Mouse (Mus musculus) E14TG2a.4 (cell line): Measurements from ENCODE around the gene Acot1.

ENCODE experiments used
- H3K27me3 ChIP-seq: 2 replicates; pipeline ENCODE4 v1.6.1; 2014; ENCODE audit warnings: low read length, control low read depth; ENCODE audit not compliant: insufficient read depth
- H3K36me3 ChIP-seq: 2 replicates; pipeline ENCODE4 v1.6.1; 2014; ENCODE audit warnings: low read length, control low read depth; ENCODE audit not compliant: insufficient read depth
- H3K4me1 ChIP-seq: replicated peaks from 2 replicates; pipeline ENCODE4 v1.6.1; 2014; ENCODE audit warnings: low read depth, low read length, control low read depth
- H3K4me3 ChIP-seq: replicated peaks from 2 replicates; pipeline ENCODE4 v1.5.1; 2014; ENCODE audit warnings: mild to moderate bottlenecking, low read length
- H3K9me3 ChIP-seq: 2 replicates; pipeline ENCODE4 v1.6.1; 2014; ENCODE audit warnings: low read length, control low read depth
- CTCF ChIP-seq: conservative IDR thresholded peaks from 2 replicates; pipeline ENCODE4 v1.5.1; 2014; ENCODE audit warnings: low read length
- NANOG ChIP-seq: IDR thresholded peaks from 2 replicates; pipeline ENCODE4 v1.6.1; 2014; ENCODE audit warnings: borderline replicate concordance, low read length, mixed read lengths
- POU5F1 ChIP-seq: IDR thresholded peaks from 2 replicates; pipeline ENCODE4 v1.6.1; 2014; ENCODE audit warnings: low read length, borderline replicate concordance

Acot1 gene

DNA sequence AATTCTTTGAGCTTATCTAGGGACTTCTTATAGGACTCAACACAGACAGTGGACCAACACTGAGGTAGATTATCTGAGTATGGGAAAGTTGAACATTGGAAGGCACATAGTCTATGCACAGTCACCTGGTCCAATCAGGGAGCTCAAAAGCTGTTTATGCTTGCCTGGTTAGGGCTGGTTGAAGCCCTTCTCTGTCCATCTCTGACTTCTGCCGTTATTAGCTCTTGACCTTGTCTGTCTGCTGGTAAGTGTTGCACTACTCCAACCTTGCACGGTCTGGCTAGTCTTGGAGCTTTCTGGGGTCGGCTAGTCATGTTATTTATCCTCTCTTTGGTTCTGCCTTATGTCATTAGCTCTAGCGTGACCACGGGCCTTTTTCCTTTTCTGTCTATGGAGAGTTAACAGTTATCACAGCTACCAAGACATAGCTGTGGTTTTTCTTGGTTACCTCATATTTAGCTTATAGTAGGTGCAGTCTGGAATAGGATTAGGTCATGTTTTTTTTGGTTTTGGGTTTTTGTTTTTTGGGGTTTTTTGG lies 42.7 kb downstream of the Acot1 start, which contains the start of gene Acot3:
Acot3 (plus strand) TSS at position 208 of the 538 bp plus-strand sequence.
- peak within 1 kb of the TSS; percentile 76 for H3K4me3 ChIP-seq

DNA sequence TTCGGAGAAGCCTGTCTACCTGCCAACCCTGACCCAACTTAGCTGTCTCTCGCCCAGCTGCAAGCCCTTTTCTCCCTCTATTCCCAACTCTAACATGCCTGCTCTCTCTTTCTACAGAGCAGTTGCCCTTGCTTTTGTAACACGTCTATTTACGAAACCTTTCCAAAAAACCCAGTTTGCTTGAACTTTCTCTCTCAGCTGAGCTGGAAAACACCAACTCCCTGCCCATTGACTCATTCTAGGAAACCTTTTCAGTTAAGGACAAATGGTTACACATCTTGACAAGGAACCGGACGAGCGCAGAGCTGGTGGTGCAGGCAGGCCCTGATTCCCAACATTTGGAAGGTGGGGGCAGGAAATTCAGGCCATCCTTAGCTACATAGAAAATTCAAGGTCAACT lies 43.3 kb downstream of the Acot1 start:
- H3K4me3 ChIP-seq = no peak overlapping the region
- no peaks in the 10 kb centered on the region for H3K36me3 ChIP-seq
- peaks cover 45% of the 10 kb centered on the region for H3K4me1 ChIP-seq
- TF ChIP-seq CTCF (no peak), NANOG (no peak), POU5F1 (no peak)
- peaks cover 15% of the 10 kb centered on the region for H3K9me3 ChIP-seq
- H3K27me3 ChIP-seq = peaks cover 37% of the 10 kb centered on the region

More for the DNA sequence above, 42.7 kb downstream of the Acot1 start, which contains the start of gene Acot3:
- no peaks in the 10 kb centered on the region for H3K36me3 ChIP-seq
- H3K27me3 ChIP-seq = peaks cover 35% of the 10 kb centered on the region
- H3K9me3 ChIP-seq = peaks cover 15% of the 10 kb centered on the region
- H3K4me1 ChIP-seq = peaks cover 45% of the 10 kb centered on the region
- TF ChIP-seq CTCF (no peak), POU5F1 (no peak), NANOG (no peak)

DNA sequence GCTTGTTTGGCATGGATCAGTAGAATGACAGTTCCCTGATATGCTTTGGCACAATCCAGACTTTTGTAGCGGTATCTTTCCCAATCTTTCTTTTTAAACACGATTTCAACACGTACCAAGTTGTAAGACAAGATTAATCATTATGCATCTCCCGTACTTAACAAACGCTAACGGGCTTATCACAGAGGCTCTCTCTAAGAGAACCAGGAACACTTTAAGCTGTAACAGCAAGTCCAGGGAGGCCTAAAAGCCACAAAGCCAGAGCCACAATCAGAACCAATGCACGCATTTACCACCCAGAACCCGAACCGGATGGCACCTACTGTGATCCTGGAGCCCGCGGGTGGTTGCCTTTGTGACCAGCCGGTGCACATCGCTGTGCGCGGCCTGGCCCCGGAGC lies 43.9 kb downstream of the Acot1 start:
- H3K36me3 ChIP-seq = no peaks in the 10 kb centered on the region
- H3K4me1 ChIP-seq = peaks cover 45% of the 10 kb centered on the region
- H3K4me3 ChIP-seq = peak overlapping the region; percentile 76
- peaks cover 42% of the 10 kb centered on the region for H3K27me3 ChIP-seq
- peaks cover 11% of the 10 kb centered on the region for H3K9me3 ChIP-seq
- TF ChIP-seq NANOG = no peak
- no peak for TF ChIP-seq POU5F1
- no peak for TF ChIP-seq CTCF

DNA sequence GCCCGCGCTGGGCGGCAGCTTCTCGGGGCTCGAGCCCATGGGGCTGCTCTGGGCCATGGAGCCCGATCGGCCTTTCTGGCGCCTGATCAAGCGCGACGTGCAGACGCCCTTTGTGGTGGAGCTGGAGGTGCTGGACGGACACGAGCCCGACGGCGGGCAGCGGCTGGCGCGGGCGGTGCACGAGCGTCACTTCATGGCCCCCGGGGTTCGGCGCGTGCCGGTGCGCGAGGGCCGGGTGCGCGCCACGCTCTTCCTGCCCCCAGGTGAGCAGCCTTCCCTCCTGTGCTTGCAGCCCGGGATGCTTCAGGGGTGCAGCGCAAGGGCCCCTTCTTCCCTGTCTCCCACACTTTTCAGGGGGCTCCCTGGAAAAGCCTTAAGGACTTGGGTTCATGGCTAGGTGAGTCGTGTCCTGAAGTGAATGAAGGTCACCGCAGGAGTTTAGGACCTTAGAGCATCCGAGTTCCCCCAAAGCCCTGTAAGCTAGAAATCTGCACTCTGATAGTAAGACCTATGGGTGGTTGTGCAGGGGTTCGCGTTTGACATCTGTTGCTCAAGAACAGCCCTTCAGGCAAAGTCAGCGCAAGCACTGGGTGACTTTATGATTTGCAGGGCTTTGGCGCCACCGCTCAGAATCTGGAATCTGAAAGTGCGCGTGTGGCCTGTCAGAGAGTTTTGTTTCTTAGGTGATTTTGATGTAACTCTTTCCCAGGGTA lies 44.5 kb downstream of the Acot1 start:
- TF ChIP-seq CTCF = no peak
- no peak for TF ChIP-seq POU5F1
- H3K36me3 ChIP-seq = no peaks in the 10 kb centered on the region
- peaks cover 4% of the 10 kb centered on the region for H3K9me3 ChIP-seq
- H3K27me3 ChIP-seq = peaks cover 42% of the 10 kb centered on the region
- peaks cover 45% of the 10 kb centered on the region for H3K4me1 ChIP-seq
- peak overlapping the region; percentile 76 for H3K4me3 ChIP-seq

DNA sequence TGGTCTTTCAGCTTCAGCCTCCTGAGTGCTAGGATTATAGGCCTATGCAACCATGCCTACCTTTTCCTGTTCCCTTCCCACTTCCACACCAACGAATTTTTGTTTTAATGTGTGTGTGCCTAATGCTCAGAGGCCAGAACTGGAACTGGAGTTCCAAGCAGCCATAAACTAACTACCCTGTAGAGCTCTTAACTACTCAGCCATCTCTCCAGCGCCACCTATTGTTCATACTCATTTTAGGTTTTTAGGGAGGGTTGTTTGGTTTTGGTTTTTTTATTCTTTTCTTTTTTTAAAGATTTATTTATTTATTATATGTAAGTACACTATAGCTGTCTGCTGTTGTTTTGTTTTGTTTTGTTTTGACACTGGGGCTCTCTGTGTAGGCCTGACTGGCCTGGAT lies 51.7 kb downstream of the Acot1 start:
- TF ChIP-seq CTCF = peak; percentile 67
- TF ChIP-seq POU5F1 = no peak
- H3K36me3 ChIP-seq = no peaks in the 10 kb centered on the region
- peaks cover 20% of the 10 kb centered on the region for H3K27me3 ChIP-seq
- H3K4me3 ChIP-seq = no peak overlapping the region
- peaks cover 13% of the 10 kb centered on the region for H3K4me1 ChIP-seq
- H3K9me3 ChIP-seq = 0 out of 2 replicates have a peak, but pooled peaks cover 2% of the 10 kb centered on the region

- TF ChIP-seq NANOG (no peak), CTCF (no peak), POU5F1 (no peak)
- H3K4me1 ChIP-seq = peaks cover 11% of the 10 kb centered on the region
- H3K36me3 ChIP-seq = no peaks in the 10 kb centered on the region
- peak overlapping the region; percentile 54 for H3K4me3 ChIP-seq
- 0 out of 2 replicates have a peak, but pooled peaks cover 2% of the 10 kb centered on the region for H3K9me3 ChIP-seq
- H3K27me3 ChIP-seq = peaks cover 27% of the 10 kb centered on the region
These were observed 53.0 kb downstream of the Acot1 start for GRCm38 (mm10) chr12:84062336-84062735.

- TF ChIP-seq CTCF = peak; percentile 62
- TF ChIP-seq POU5F1 = no peak
- TF ChIP-seq NANOG = no peak
These were observed 53.9 kb downstream of the Acot1 start for GRCm38 (mm10) chr12:84063228-84063627.

GRCm38 (mm10) chr12:84063833-84064232 lies 54.5 kb downstream of the Acot1 start:
- TF ChIP-seq NANOG = no peak
- TF ChIP-seq POU5F1 = no peak
- TF ChIP-seq CTCF = no peak
- Histone ChIP-seq H3K4me1 (peaks cover 11% of the 10 kb centered on the region), H3K36me3 (no peaks in the 10 kb centered on the region), H3K9me3 (0 out of 2 replicates have a peak, but pooled peaks cover 2% of the 10 kb centered on the region), H3K4me3 (no peak overlapping the region), H3K27me3 (peaks cover 34% of the 10 kb centered on the region)

More at GRCm38 (mm10) chr12:84063228-84063627, 53.9 kb downstream of the Acot1 start:
- Histone ChIP-seq H3K9me3 (0 out of 2 replicates have a peak, but pooled peaks cover 2% of the 10 kb centered on the region), H3K4me1 (peaks cover 11% of the 10 kb centered on the region), H3K36me3 (no peaks in the 10 kb centered on the region), H3K4me3 (no peak overlapping the region), H3K27me3 (peaks cover 28% of the 10 kb centered on the region)

DNA sequence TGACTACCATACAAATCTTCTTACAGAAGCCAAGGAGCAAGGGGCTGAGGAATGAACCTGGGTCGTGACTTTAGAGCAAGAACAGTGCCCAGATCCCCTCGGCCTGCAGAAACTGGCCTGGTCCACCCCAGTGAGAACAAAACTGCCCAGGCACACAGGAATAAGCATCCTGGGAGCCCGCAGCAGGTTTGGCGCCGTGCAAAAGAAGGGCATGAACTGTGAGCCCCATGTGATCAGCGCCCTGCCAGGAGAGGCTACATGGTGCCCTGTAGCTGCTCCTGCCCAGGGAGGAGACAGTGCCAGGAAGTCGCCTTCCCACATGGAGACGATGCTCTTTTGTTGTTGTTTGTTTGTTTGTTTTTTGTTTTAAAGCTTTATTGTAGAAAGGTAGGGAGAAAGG lies 55.3 kb downstream of the Acot1 start:
- Histone ChIP-seq H3K4me1 (peaks cover 11% of the 10 kb centered on the region), H3K27me3 (peaks cover 40% of the 10 kb centered on the region), H3K4me3 (no peak overlapping the region), H3K36me3 (no peaks in the 10 kb centered on the region), H3K9me3 (0 out of 2 replicates have a peak, but pooled peaks cover 2% of the 10 kb centered on the region)
- TF ChIP-seq POU5F1 = no peak
- TF ChIP-seq NANOG = no peak
- no peak for TF ChIP-seq CTCF
